Mouse (Mus musculus) neural tube, embryonic 11.5 days (tissue): ENCODE data around the gene Eif4g3. TPM values are rescaled to one million over a fixed set of nuclear protein-coding genes. Genes with fewer than 3 reads are reported as not detected.
"Not testable (repeated sequence)": the region's sequence is repeated elsewhere in the genome, so short reads cannot be mapped to it uniquely, and the experiment has no call there.

Experiments used
- ATAC-seq: fragments of 200-750 bp; cut with Nextera tagmentation; 2 replicates; pipeline ENCODE4 v1.8.0; 2017; ENCODE audit warnings: moderate number of reproducible peaks, mild to moderate bottlenecking, moderate TSS enrichment, moderate library complexity; ENCODE audit not compliant: insufficient read depth, low FRiP score, low TSS enrichment
- DNase-seq: peaks from one replicate; pipeline ENCODE4 v3.0.0-alpha.2; 2015; ENCODE audit warnings: low spot score
- H3K27ac ChIP-seq: fragments of 300-500 bp; sonication (generic); 2 replicates; pipeline ENCODE4 v1.5.1; 2014; ENCODE audit warnings: low read depth, mild to moderate bottlenecking, low read length
- H3K27me3 ChIP-seq: fragments of 300-500 bp; sonication (generic); 2 replicates; pipeline ENCODE4 v1.6.1; 2014; ENCODE audit warnings: mild to moderate bottlenecking, low read length, mixed read lengths; ENCODE audit not compliant: control insufficient read depth, insufficient read depth
- H3K36me3 ChIP-seq: fragments of 300-500 bp; sonication (generic); 2 replicates; pipeline ENCODE4 v1.6.1; 2014; ENCODE audit warnings: mild to moderate bottlenecking, low read length, moderate library complexity, mixed read lengths; ENCODE audit not compliant: control insufficient read depth, insufficient read depth
- H3K4me1 ChIP-seq: fragments of 300-500 bp; sonication (generic); 2 replicates; pipeline ENCODE4 v1.6.1; 2014; ENCODE audit warnings: low read length, mixed read lengths; ENCODE audit not compliant: control insufficient read depth, insufficient read depth
- H3K4me2 ChIP-seq: fragments of 300-500 bp; sonication (generic); 2 replicates; pipeline ENCODE4 v1.6.1; 2014; ENCODE audit warnings: low read depth, mild to moderate bottlenecking, moderate library complexity
- H3K4me3 ChIP-seq: fragments of 300-500 bp; sonication (generic); 2 replicates; pipeline ENCODE4 v1.5.1; 2014; ENCODE audit warnings: low read depth, low read length
- H3K9ac ChIP-seq: fragments of 300-500 bp; sonication (generic); 2 replicates; pipeline ENCODE4 v1.6.1; 2014; ENCODE audit warnings: mild to moderate bottlenecking, low read length
- H3K9me3 ChIP-seq: fragments of 300-500 bp; sonication (generic); 2 replicates; pipeline ENCODE4 v1.6.1; 2016; ENCODE audit warnings: low read length; ENCODE audit not compliant: control insufficient read depth
- WGBS: fragments of 180-500 bp; shearing (Covaris S2); extraction: QIAGEN DNeasy Blood & Tissue Kit; methylation state at CpG from one replicate; pipeline ENCODE4 v1.1.7; 2014; 5-methylcytosine and 5-hydroxymethylcytosine counted together
- polyA plus RNA-seq: library from polyadenylated mRNA; unstranded; fragments of >200 nt; fragmentation: Nextera tagmentation; extraction: Ambion mirVana; gene quantifications from 2 replicates; pipeline ENCODE4 v1.2.1, GENCODE M21; 2014

Gene Eif4g3
- polyA plus RNA-seq, 1 experiment from 2014 or later, result 51.0 TPM

- Histone ChIP-seq H3K9ac (no peak overlapping the region), H3K27ac (no peak overlapping the region), H3K27me3 (no peaks in the 10 kb centered on the region), H3K36me3 (peaks cover 2% of the 10 kb centered on the region), H3K4me1 (no peaks in the 10 kb centered on the region), H3K4me2 (no peak overlapping the region), H3K4me3 (no peak overlapping the region), H3K9me3 (no peaks in the 10 kb centered on the region)
- ATAC-seq, result no peak
- WGBS, result 96% methylated on average over 9 of the region's 9 CpGs
- DNase-seq, result no peak
Measured at GRCm38 (mm10) chr4:138051488-138051887, 58.7 kb downstream of the Eif4g3 start.

- WGBS, result 75% methylated on average over 5 of the region's 5 CpGs
- no peaks in the 10 kb centered on the region for H3K36me3 ChIP-seq
Measured at GRCm38 (mm10) chr4:138056658-138057057, 63.8 kb downstream of the Eif4g3 start.

GRCm38 (mm10) chr4:138057196-138057754 is 64.5 kb downstream of the Eif4g3 start:
- not testable (repeated sequence) for H3K36me3 ChIP-seq, H3K27me3 ChIP-seq, ATAC-seq, H3K4me1 ChIP-seq, DNase-seq, H3K4me3 ChIP-seq, H3K27ac ChIP-seq, H3K9ac ChIP-seq, H3K4me2 ChIP-seq, H3K9me3 ChIP-seq
- 96% methylated on average over 22 of the region's 22 CpGs for WGBS

More at GRCm38 (mm10) chr4:138056658-138057057, 63.8 kb downstream of the Eif4g3 start:
- Histone ChIP-seq H3K4me1 (no peaks in the 10 kb centered on the region), H3K9ac (no peak overlapping the region), H3K4me2 (no peak overlapping the region), H3K9me3 (no peaks in the 10 kb centered on the region), H3K4me3 (no peak overlapping the region), H3K27ac (no peak overlapping the region), H3K27me3 (no peaks in the 10 kb centered on the region)
- no peak for ATAC-seq
- no peak for DNase-seq

- Histone ChIP-seq H3K9me3 (no peaks in the 10 kb centered on the region), H3K9ac (no peak overlapping the region), H3K4me2 (no peak overlapping the region), H3K27me3 (no peaks in the 10 kb centered on the region), H3K36me3 (no peaks in the 10 kb centered on the region), H3K27ac (no peak overlapping the region), H3K4me3 (no peak overlapping the region), H3K4me1 (no peaks in the 10 kb centered on the region)
- 90% methylated on average over 4 of the region's 4 CpGs for WGBS
- DNase-seq, result no peak
- ATAC-seq, result no peak
Measured at GRCm38 (mm10) chr4:138061161-138061560, 68.3 kb downstream of the Eif4g3 start.

- no peak overlapping the region for H3K27ac ChIP-seq
- 86% methylated on average over 7 of the region's 7 CpGs for whole genome bisulfite sequencing
- H3K9ac ChIP-seq, result no peak overlapping the region
- H3K9me3 ChIP-seq, result no peaks in the 10 kb centered on the region
- no peak overlapping the region for H3K4me3 ChIP-seq
- DNase-seq, result no peak
- ATAC-seq, result no peak
- no peaks in the 10 kb centered on the region for H3K36me3 ChIP-seq
- no peak overlapping the region for H3K4me2 ChIP-seq
- H3K4me1 ChIP-seq, result no peaks in the 10 kb centered on the region
- no peaks in the 10 kb centered on the region for H3K27me3 ChIP-seq
Measured at GRCm38 (mm10) chr4:138063372-138064265, 70.8 kb downstream of the Eif4g3 start.

GRCm38 (mm10) chr4:138064882-138065592 is 72.2 kb downstream of the Eif4g3 start:
- Histone ChIP-seq H3K9ac (no peak overlapping the region), H3K27me3 (no peaks in the 10 kb centered on the region), H3K27ac (no peak overlapping the region), H3K4me1 (no peaks in the 10 kb centered on the region), H3K36me3 (no peaks in the 10 kb centered on the region), H3K9me3 (no peaks in the 10 kb centered on the region), H3K4me2 (no peak overlapping the region), H3K4me3 (no peak overlapping the region)
- WGBS, result 90% methylated on average over 11 of the region's 11 CpGs
- DNase-seq, result no peak
- no peak for ATAC-seq

- DNase-seq, result no peak
- Histone ChIP-seq H3K4me1 (no peaks in the 10 kb centered on the region), H3K4me2 (no peak overlapping the region), H3K27me3 (no peaks in the 10 kb centered on the region), H3K9ac (no peak overlapping the region), H3K36me3 (no peaks in the 10 kb centered on the region), H3K27ac (no peak overlapping the region), H3K9me3 (no peaks in the 10 kb centered on the region), H3K4me3 (no peak overlapping the region)
- WGBS, result 86% methylated on average over 4 of the region's 4 CpGs
- no peak for ATAC-seq
Measured at GRCm38 (mm10) chr4:138065593-138066169, 72.9 kb downstream of the Eif4g3 start.

- Histone ChIP-seq H3K9me3 (no peaks in the 10 kb centered on the region), H3K4me2 (no peak overlapping the region), H3K9ac (no peak overlapping the region), H3K27me3 (no peaks in the 10 kb centered on the region), H3K27ac (no peak overlapping the region), H3K36me3 (no peaks in the 10 kb centered on the region), H3K4me1 (no peaks in the 10 kb centered on the region), H3K4me3 (no peak overlapping the region)
- 95% methylated on average over 7 of the region's 7 CpGs for WGBS
- no peak for DNase-seq
- ATAC-seq, result no peak
Measured at GRCm38 (mm10) chr4:138066421-138066820, 73.6 kb downstream of the Eif4g3 start.
